Mouse (Mus musculus): ENCODE data around the gene Nckap5. TPM values are rescaled to one million over a fixed set of nuclear protein-coding genes. Genes with fewer than 3 reads are reported as not detected.
"Not testable (repeated sequence)": the region's sequence is repeated elsewhere in the genome, so short reads cannot be mapped to it uniquely, and the experiment has no call there.

The Nckap5 gene
- polyA plus RNA-seq, 2 experiments: 6.8 to 14.9 TPM

DNA sequence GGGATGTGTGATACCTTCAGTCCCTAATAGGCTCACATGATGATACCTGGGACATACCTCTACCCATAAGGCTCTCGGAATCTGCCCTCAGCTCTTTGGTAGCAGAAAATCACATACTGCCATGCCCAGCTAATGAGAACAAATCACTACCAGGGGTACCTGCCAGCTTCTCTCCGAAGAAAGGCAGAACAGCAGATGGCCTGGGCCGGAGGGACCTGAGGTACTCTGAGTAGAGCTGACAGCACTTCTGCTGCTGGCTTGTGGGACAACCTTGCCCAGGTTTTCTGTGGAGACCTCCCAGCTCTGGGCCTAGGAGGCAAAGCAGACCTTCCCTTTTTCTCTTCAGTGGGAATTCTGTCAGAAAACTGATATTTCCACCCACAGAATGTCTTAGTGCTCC lies 714.6 kb downstream of the Nckap5 start:
- TF ChIP-seq POLR2A (IDR thresholded peaks at IDR 0.05; ENCODE audit: borderline replicate concordance, extremely low read depth, insufficient read depth, insufficient read length): no peak
- Histone ChIP-seq H3K36me3 (ENCODE audit: control insufficient read depth, insufficient read depth, low read length) (no peaks in the 10 kb centered on the region), H3K27ac (replicated peaks; ENCODE audit: low read depth, low read length) (no peak overlapping the region), H3K9ac (ENCODE audit: low read depth, low read length, severe bottlenecking) (no peak overlapping the region), H3K9me3 (ENCODE audit: control insufficient read depth, low read length) (no peaks in the 10 kb centered on the region), H3K4me2 (replicated peaks; ENCODE audit: low read depth, low read length, severe bottlenecking) (no peak overlapping the region), H3K4me3 (replicated peaks; ENCODE audit: low read length) (no peak overlapping the region), H3K4me1 (ENCODE audit: control insufficient read depth, insufficient read depth, low read length) (0 out of 2 replicates have a peak, but pooled peaks cover 2% of the 10 kb centered on the region), H3K27me3 (ENCODE audit: control insufficient read depth, insufficient read depth, low read length) (no peaks in the 10 kb centered on the region)
- ATAC-seq (ENCODE audit: low FRiP score, low read depth) (no peak), DNase-seq (ENCODE audit: low spot score) (no peak)
- 59% methylated on average over 3 of the region's 3 CpGs for WGBS

DNA sequence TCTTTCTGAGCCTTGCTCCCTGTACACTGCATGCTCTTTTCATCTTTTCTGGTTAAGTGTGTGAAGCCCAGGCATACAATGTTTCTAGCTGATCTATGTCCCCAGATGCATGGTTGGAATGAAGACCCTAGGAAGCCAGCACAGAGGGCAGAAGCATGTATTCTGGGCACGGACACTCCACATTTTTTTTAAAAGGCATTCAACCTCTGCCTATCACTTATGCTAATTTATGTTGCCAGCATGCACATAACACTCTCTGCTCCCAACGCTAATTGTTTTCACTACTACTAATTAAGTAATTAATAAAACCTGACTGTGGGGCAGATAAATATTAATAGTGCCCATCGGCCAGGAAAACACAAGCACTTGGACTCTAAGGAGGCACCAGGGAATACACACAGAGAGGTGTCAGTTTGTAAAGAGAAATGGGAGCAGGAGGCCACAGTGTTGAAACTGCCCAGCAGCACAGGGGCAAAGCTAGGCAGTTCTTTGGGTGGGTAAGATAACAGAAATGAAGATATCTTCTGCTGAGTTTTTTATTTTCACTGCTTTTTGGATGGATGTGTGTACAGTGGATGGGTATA lies 724.8 kb downstream of the Nckap5 start:
- Histone ChIP-seq H3K27ac (replicated peaks; ENCODE audit: low read depth, low read length) (no peak overlapping the region), H3K4me1 (ENCODE audit: control insufficient read depth, insufficient read depth, low read length) (no peaks in the 10 kb centered on the region), H3K9ac (ENCODE audit: low read depth, low read length, severe bottlenecking) (no peak overlapping the region), H3K36me3 (ENCODE audit: control insufficient read depth, insufficient read depth, low read length) (no peaks in the 10 kb centered on the region), H3K4me2 (replicated peaks; ENCODE audit: low read depth, low read length, severe bottlenecking) (no peak overlapping the region), H3K4me3 (replicated peaks; ENCODE audit: low read length) (no peak overlapping the region), H3K9me3 (ENCODE audit: control insufficient read depth, low read length) (no peaks in the 10 kb centered on the region), H3K27me3 (ENCODE audit: control insufficient read depth, insufficient read depth, low read length) (no peaks in the 10 kb centered on the region)
- 65% methylated on average over 3 of the region's 3 CpGs for WGBS
- no peak for DNase-seq (ENCODE audit: low spot score)
- ATAC-seq (ENCODE audit: low FRiP score, low read depth): no peak
- no peak for TF ChIP-seq POLR2A (IDR thresholded peaks at IDR 0.05; ENCODE audit: borderline replicate concordance, extremely low read depth, insufficient read depth, insufficient read length)

DNA sequence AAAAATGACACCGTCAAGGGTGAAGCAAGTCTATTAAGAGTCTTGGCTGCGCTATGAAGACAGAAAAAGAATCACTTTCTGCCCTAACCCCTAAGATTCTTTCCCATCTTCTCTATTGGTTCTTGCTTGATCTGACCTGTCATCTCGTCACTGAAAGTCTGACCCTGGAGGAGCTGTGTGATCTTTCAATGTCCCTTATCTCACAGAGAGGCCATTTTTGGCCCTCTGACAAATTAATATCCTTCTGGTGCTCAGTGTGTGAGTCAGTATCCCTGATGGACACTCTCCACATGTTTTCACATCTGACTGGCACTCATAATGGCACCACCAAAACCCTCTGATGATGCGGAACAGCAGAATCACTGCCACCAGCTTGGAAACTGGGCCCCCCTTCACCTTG lies 736.3 kb downstream of the Nckap5 start:
- TF ChIP-seq POLR2A (IDR thresholded peaks at IDR 0.05; ENCODE audit: borderline replicate concordance, extremely low read depth, insufficient read depth, insufficient read length): no peak
- H3K4me2 ChIP-seq (replicated peaks; ENCODE audit: low read depth, low read length, severe bottlenecking): no peak overlapping the region
- no peak for ATAC-seq (ENCODE audit: low FRiP score, low read depth)

DNA sequence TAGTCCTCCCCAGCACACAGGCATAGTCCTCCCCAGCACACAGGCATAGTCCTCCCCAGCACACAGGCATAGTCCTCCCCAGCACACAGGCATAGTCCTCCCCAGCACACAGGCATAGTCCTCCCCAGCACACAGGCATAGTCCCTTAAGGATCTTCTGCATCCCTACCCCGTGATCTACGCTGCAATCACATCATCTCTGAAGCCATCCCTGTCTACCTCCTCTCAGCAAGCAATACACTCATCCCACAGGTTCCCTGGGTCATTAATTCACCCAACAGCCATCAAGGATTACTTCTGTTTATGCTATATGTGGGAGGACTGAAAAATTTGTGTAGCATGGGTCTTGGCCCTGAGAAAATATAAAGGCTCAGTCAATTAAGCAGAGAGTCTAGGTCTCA lies 738.6 kb downstream of the Nckap5 start:
- H3K4me1 ChIP-seq (ENCODE audit: control insufficient read depth, insufficient read depth, low read length); H3K9me3 ChIP-seq (ENCODE audit: control insufficient read depth, low read length); H3K36me3 ChIP-seq (ENCODE audit: control insufficient read depth, insufficient read depth, low read length); H3K27ac ChIP-seq (replicated peaks; ENCODE audit: low read depth, low read length); H3K27me3 ChIP-seq (ENCODE audit: control insufficient read depth, insufficient read depth, low read length); DNase-seq (ENCODE audit: low spot score); ATAC-seq (ENCODE audit: low FRiP score, low read depth); H3K4me3 ChIP-seq (replicated peaks; ENCODE audit: low read length); H3K4me2 ChIP-seq (replicated peaks; ENCODE audit: low read depth, low read length, severe bottlenecking); H3K9ac ChIP-seq (ENCODE audit: low read depth, low read length, severe bottlenecking): not testable (repeated sequence)
- WGBS: 80% methylated on average over 2 of the region's 2 CpGs

More for the DNA sequence above, 736.3 kb downstream of the Nckap5 start:
- Histone ChIP-seq H3K4me1 (ENCODE audit: control insufficient read depth, insufficient read depth, low read length) (no peaks in the 10 kb centered on the region), H3K27me3 (ENCODE audit: control insufficient read depth, insufficient read depth, low read length) (no peaks in the 10 kb centered on the region), H3K9ac (ENCODE audit: low read depth, low read length, severe bottlenecking) (no peak overlapping the region), H3K27ac (replicated peaks; ENCODE audit: low read depth, low read length) (no peak overlapping the region), H3K36me3 (ENCODE audit: control insufficient read depth, insufficient read depth, low read length) (no peaks in the 10 kb centered on the region), H3K4me3 (replicated peaks; ENCODE audit: low read length) (no peak overlapping the region), H3K9me3 (ENCODE audit: control insufficient read depth, low read length) (no peaks in the 10 kb centered on the region)
- WGBS: 81% methylated on average over 3 of the region's 4 CpGs
- DNase-seq (ENCODE audit: low spot score): no peak

DNA sequence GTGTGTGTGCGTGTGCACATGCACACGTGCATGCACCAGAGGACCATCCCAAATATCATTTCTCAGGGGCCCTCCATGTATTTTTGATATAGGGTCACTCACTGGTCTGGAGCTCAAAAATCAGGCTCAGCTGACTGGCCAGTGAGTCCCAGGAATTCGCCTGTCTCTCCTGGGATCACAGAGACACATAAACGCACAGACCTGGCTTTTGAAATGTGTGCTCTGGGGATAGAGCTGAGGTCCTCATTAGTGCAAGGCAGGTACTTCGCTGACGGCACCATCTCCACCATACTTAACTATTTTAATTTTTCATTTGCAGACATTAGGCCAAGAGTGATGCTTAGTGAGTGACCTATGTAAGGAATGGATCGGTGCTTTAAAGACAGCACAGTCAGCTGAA lies 743.4 kb downstream of the Nckap5 start:
- DNase-seq (ENCODE audit: low spot score) (no peak), ATAC-seq (ENCODE audit: low FRiP score, low read depth) (no peak)
- no peaks in the 10 kb centered on the region for H3K27me3 ChIP-seq (ENCODE audit: control insufficient read depth, insufficient read depth, low read length)
- H3K36me3 ChIP-seq (ENCODE audit: control insufficient read depth, insufficient read depth, low read length): no peaks in the 10 kb centered on the region
- TF ChIP-seq POLR2A (IDR thresholded peaks at IDR 0.05; ENCODE audit: borderline replicate concordance, extremely low read depth, insufficient read depth, insufficient read length): no peak
- no peaks in the 10 kb centered on the region for H3K9me3 ChIP-seq (ENCODE audit: control insufficient read depth, low read length)
- no peak overlapping the region for H3K4me3 ChIP-seq (replicated peaks; ENCODE audit: low read length)
- H3K4me2 ChIP-seq (replicated peaks; ENCODE audit: low read depth, low read length, severe bottlenecking): no peak overlapping the region
- 84% methylated on average over 7 of the region's 7 CpGs for WGBS
- H3K9ac ChIP-seq (ENCODE audit: low read depth, low read length, severe bottlenecking): no peak overlapping the region
- H3K4me1 ChIP-seq (ENCODE audit: control insufficient read depth, insufficient read depth, low read length): no peaks in the 10 kb centered on the region
- no peak overlapping the region for H3K27ac ChIP-seq (replicated peaks; ENCODE audit: low read depth, low read length)

DNA sequence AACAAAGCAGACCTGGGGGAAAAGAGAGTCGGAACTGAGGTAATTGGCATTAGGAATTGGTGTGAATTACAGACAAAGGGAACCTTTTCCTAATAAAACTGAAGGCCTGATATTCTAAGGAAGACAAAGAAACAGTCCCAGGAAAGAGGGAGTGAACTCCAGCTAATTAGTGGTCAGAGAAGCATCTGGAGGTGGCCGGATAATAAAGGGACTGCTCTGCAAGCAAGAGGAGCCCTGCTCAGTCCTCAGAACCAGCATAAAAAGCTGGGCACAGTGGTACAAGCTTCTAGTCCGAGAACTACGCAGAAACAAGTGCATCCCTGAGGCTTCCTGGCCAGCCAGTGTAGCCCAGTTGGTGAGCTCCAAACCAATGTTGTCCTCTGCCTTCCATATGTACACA lies 754.3 kb downstream of the Nckap5 start:
- Histone ChIP-seq H3K4me2 (replicated peaks; ENCODE audit: low read depth, low read length, severe bottlenecking) (no peak overlapping the region), H3K27ac (replicated peaks; ENCODE audit: low read depth, low read length) (no peak overlapping the region), H3K9me3 (ENCODE audit: control insufficient read depth, low read length) (no peaks in the 10 kb centered on the region), H3K4me1 (ENCODE audit: control insufficient read depth, insufficient read depth, low read length) (no peaks in the 10 kb centered on the region), H3K36me3 (ENCODE audit: control insufficient read depth, insufficient read depth, low read length) (no peaks in the 10 kb centered on the region), H3K9ac (ENCODE audit: low read depth, low read length, severe bottlenecking) (no peak overlapping the region), H3K4me3 (replicated peaks; ENCODE audit: low read length) (no peak overlapping the region), H3K27me3 (ENCODE audit: control insufficient read depth, insufficient read depth, low read length) (no peaks in the 10 kb centered on the region)
- no peak for DNase-seq (ENCODE audit: low spot score)
- 47% methylated on average over 4 of the region's 4 CpGs for WGBS
- no peak for ATAC-seq (ENCODE audit: low FRiP score, low read depth)
- TF ChIP-seq POLR2A (IDR thresholded peaks at IDR 0.05; ENCODE audit: borderline replicate concordance, extremely low read depth, insufficient read depth, insufficient read length): no peak

Measured in limb, embryonic 14.5 days (tissue).